Mouse (Mus musculus): Measurements from ENCODE around the gene Ssxb8.
"Not testable (repeated sequence)": the region's sequence is repeated elsewhere in the genome, so short reads cannot be mapped to it uniquely, and the experiment has no call there.

Ssxb8 gene

GRCm38 (mm10) chrX:8690744-8691143 lies at the start of gene Ssxb8:
Gene Ssxb8, minus strand, starts transcription at chrX:8690844.
- not testable (repeated sequence) for DNase-seq (ENCODE audit: low spot score)

- peak; percentile 8 for DNase-seq (ENCODE audit: low spot score)
Measured at GRCm38 (mm10) chrX:8732907-8733306, 42.3 kb upstream of the Ssxb8 start.

GRCm38 (mm10) chrX:8663085-8663484 lies 27.6 kb downstream of the Ssxb8 start:
- no peak for DNase-seq (ENCODE audit: low spot score)

Data from retina, embryonic 14.5 days (tissue).